Mouse (Mus musculus) liver, adult 2 months (tissue): ENCODE results near the gene Sh2d6. TPM values are rescaled to one million over a fixed set of nuclear protein-coding genes. Genes with fewer than 3 reads are reported as not detected.

Source experiments
- DNase-seq: peaks from one replicate; pipeline ENCODE4 v3.0.0-alpha.2; 2011; ENCODE audit warnings: low read depth, low spot score; ENCODE audit errors: extremely low read depth
- H3K27ac ChIP-seq: fragments of 200-500 bp; replicated peaks from 2 replicates; pipeline ENCODE4 v1.5.1; 2012; ENCODE audit warnings: low read depth, mild to moderate bottlenecking, control low read depth, inconsistent platforms, low read length; ENCODE audit not compliant: insufficient read depth
- H3K27me3 ChIP-seq: fragments of 200-500 bp; 2 replicates; pipeline ENCODE4 v1.6.1; 2012; ENCODE audit warnings: mild to moderate bottlenecking, moderate library complexity, low read length, inconsistent platforms; ENCODE audit not compliant: control insufficient read depth, insufficient read depth
- H3K36me3 ChIP-seq: fragments of 200-500 bp; 2 replicates; pipeline ENCODE4 v1.6.1; 2012; ENCODE audit warnings: low read length, inconsistent platforms; ENCODE audit not compliant: control insufficient read depth, insufficient read depth
- H3K4me1 ChIP-seq: fragments of 200-500 bp; 2 replicates; pipeline ENCODE4 v1.6.1; 2011; ENCODE audit warnings: low read length; ENCODE audit not compliant: control insufficient read depth, insufficient read depth
- H3K4me3 ChIP-seq: fragments of 200-500 bp; 2 replicates; pipeline ENCODE4 v1.5.1; 2011; ENCODE audit warnings: low read depth, mild to moderate bottlenecking, control low read depth, low read length, moderate library complexity; ENCODE audit not compliant: insufficient read depth
- H3K79me2 ChIP-seq: fragments of 200-500 bp; 2 replicates; pipeline ENCODE4 v1.6.1; 2012; ENCODE audit warnings: inconsistent platforms, mild to moderate bottlenecking, low read length, moderate library complexity; ENCODE audit not compliant: control insufficient read depth, insufficient read depth
- H3K9ac ChIP-seq: fragments of 200-500 bp; 2 replicates; pipeline ENCODE4 v1.6.1; 2012; ENCODE audit warnings: low read depth, mild to moderate bottlenecking, control low read depth, inconsistent platforms, low read length
- CTCF ChIP-seq: fragments of 200-500 bp; IDR thresholded peaks from 2 replicates; pipeline ENCODE4 v1.5.1; 2011; ENCODE audit warnings: low read depth, low read length, control low read depth
- POLR2A ChIP-seq: fragments of 200-500 bp; IDR thresholded peaks from 2 replicates; pipeline ENCODE4 v1.6.1; 2011; ENCODE audit warnings: low read length, control low read depth; ENCODE audit not compliant: insufficient read depth; ENCODE audit errors: extremely low read depth
- WGBS: fragments of 180-500 bp; shearing (Covaris S2); methylation state at CpG from one replicate; pipeline ENCODE4 v1.1.7; 2018; 5-methylcytosine and 5-hydroxymethylcytosine counted together
- polyA plus RNA-seq: library from polyadenylated mRNA; depleted of rRNA; stranded (reverse); fragments of >200 nt; gene quantifications from 2 replicates; pipeline ENCODE4 v1.2.3, GENCODE M21; 2012
- total RNA-seq: library from RNA; depleted of rRNA; stranded (reverse); fragments of >200 nt; gene quantifications from 2 replicates; pipeline ENCODE4 v1.2.3, GENCODE M21; 2014

Sh2d6 gene
- total and polyA plus RNA-seq, 2 experiments: not detected

DNA sequence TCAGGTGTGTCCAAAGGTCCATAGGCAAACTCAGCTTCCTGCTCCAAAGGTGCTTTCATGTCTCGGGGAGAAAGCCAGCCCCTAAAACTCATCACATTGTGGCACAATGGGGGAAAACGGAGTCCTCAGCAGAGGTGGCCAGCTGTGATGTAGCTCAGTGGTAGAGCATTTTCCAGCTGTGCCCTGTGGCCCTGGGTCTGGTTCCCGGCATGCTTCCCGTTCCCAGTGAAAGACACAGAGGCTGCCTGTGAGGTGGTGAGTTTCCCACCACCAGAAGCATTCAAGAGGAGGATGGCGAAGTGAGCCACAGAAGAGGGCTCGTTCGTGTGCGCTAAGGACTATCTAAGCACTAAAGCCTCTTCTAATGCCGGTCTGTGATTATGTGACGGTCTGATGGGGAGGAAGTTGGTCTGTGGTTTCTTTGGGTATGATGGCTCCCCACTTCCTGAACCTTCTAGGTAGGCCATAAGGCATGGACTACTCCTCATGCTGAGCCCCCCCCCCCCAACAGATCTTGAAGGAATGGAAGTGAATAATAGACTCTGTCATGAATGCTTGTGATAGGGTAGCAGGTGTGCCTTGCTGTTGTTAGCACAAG is 29.1 kb upstream of the Sh2d6 start:
- WGBS: 89% methylated on average over 10 of the region's 10 CpGs
- Histone ChIP-seq H3K36me3 (no peaks in the 10 kb centered on the region), H3K27me3 (no peaks in the 10 kb centered on the region), H3K4me1 (no peaks in the 10 kb centered on the region), H3K27ac (no peak overlapping the region), H3K79me2 (no peaks in the 10 kb centered on the region), H3K9ac (no peak overlapping the region), H3K4me3 (no peak overlapping the region)
- no peak for DNase-seq
- TF ChIP-seq POLR2A (no peak), CTCF (no peak)

DNA sequence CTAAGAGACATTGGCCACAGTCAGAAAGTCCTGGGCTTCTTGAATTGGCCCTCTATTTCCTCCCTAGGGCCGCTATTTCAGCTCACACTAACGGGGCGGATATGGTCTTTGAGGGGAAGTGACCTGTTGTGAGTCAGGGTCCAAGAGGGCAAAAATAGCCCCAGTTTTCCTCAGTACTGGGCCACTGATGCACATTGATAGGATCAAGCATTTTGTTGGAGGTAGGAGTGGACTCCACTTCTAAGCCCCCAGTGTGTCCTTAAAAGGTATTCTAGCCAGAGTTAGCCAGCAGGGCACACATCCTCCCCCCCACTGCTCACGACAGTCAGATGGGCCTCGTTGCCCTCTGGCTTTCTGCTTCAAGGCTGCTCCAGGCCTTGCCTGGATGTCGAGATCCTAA is 28.5 kb upstream of the Sh2d6 start:
- no peak overlapping the region for H3K27ac ChIP-seq
- TF ChIP-seq POLR2A: no peak
- no peak for TF ChIP-seq CTCF
- H3K9ac ChIP-seq: no peak overlapping the region
- no peaks in the 10 kb centered on the region for H3K4me1 ChIP-seq
- no peaks in the 10 kb centered on the region for H3K79me2 ChIP-seq
- H3K27me3 ChIP-seq: no peaks in the 10 kb centered on the region
- no peak overlapping the region for H3K4me3 ChIP-seq
- DNase-seq: no peak
- WGBS: 76% methylated on average over 6 of the region's 6 CpGs
- H3K36me3 ChIP-seq: no peaks in the 10 kb centered on the region

DNA sequence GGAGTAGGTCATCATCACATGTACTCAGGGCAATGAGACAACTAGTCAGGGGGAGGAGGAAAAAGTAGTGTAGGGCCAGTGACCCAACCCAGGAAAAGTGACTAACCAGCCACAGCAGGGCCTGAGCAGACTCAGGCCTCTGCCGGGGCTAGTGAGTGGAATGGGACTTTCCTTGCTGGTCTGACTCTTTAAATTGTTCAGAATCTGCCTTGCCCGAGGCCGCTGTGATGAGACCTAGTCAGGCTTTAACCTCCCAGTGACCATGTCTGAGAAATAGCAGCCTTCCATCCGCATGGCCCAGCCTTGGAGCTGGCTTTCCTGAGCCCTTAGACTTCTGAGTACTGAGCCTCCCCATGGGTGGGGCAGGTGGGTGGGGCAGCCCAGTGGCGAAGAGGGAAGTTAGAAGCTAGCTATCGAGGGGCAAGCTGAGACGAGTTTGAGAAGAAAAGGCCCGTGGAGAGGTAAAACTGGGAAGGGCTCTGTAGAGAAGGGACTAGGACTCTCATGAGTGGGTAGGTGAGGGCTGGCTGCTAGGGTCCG is 27.6 kb upstream of the Sh2d6 start:
- Histone ChIP-seq H3K79me2 (no peaks in the 10 kb centered on the region), H3K4me3 (no peak overlapping the region), H3K27ac (0 out of 2 replicates have a peak overlapping the region, but pooled peaks have one; percentile 19), H3K4me1 (no peaks in the 10 kb centered on the region), H3K36me3 (no peaks in the 10 kb centered on the region), H3K27me3 (no peaks in the 10 kb centered on the region), H3K9ac (no peak overlapping the region)
- TF ChIP-seq CTCF (no peak), POLR2A (no peak)
- no peak for DNase-seq
- 66% methylated on average over 9 of the region's 9 CpGs for WGBS

DNA sequence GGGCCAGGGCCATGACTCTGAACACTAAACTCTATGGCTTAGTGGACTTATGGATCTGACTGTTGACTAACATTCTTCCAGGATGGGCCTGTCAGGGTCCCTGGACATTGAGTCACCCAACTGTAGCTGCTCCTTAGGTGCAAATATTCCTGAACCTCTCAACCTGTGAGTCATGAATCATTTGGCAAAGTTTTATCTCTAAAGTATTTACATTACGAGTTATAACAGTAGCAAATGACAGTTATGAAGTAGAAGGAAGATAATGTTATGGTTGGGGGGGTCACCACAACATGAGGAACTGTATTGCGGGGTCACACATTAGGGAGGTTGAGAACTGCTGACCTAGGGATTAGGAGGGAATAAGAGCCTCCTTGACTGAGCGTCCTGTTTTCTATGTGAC is 26.4 kb upstream of the Sh2d6 start:
- Histone ChIP-seq H3K79me2 (no peaks in the 10 kb centered on the region), H3K27me3 (no peaks in the 10 kb centered on the region), H3K9ac (no peak overlapping the region), H3K4me1 (no peaks in the 10 kb centered on the region), H3K36me3 (no peaks in the 10 kb centered on the region), H3K27ac (no peak overlapping the region), H3K4me3 (no peak overlapping the region)
- TF ChIP-seq POLR2A: no peak
- no peak for TF ChIP-seq CTCF
- 87% methylated on average over 3 of the region's 3 CpGs for WGBS
- DNase-seq: no peak

DNA sequence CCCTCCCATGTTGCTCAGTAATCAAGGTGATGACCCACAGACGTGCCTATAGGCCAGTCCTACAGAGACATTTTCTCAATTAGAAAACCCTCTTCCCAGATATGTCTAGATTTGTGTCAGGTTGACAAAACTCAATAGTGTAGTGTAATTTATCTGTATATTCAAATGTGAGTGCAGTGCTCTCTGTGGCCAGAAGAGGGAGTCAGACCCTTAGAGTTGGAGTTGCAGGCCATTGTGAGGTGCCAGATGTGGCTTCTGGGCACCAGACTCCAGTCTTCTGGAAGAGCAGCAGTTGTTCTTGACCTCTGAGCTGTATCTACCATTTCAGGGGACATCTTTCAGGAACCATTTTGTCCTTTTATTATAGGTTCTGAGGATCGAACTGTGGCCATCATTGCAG is 25.6 kb upstream of the Sh2d6 start:
- no peak overlapping the region for H3K27ac ChIP-seq
- H3K4me1 ChIP-seq: no peaks in the 10 kb centered on the region
- no peak overlapping the region for H3K9ac ChIP-seq
- no peaks in the 10 kb centered on the region for H3K27me3 ChIP-seq
- H3K36me3 ChIP-seq: no peaks in the 10 kb centered on the region
- no peaks in the 10 kb centered on the region for H3K79me2 ChIP-seq
- no peak overlapping the region for H3K4me3 ChIP-seq
- 99% methylated on average over 2 of the region's 2 CpGs for WGBS
- no peak for TF ChIP-seq POLR2A
- TF ChIP-seq CTCF: peak; percentile 19; the same call in 1 of the 2 replicates
- DNase-seq: no peak

DNA sequence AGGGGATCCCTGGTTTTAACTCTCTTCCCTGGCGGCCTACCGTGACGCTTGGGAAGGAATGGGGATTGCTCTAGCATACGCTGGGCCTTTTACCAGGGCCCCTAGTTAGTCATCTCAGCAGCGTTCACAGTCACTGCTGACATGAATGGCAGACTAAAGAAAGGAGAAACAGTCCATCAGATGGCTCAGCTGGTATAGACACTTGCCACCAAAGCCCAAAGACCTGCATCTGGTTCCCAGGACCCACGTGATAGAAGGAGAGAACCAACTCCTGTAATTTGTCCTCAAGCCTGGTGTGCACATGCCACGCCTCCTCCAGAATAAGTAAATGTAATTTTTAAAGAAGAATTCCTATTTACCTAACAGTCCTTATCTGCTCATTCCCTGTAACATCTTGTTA is 23.9 kb upstream of the Sh2d6 start:
- Histone ChIP-seq H3K9ac (no peak overlapping the region), H3K27me3 (no peaks in the 10 kb centered on the region), H3K36me3 (no peaks in the 10 kb centered on the region), H3K27ac (no peak overlapping the region), H3K79me2 (no peaks in the 10 kb centered on the region), H3K4me3 (no peak overlapping the region), H3K4me1 (no peaks in the 10 kb centered on the region)
- 93% methylated on average over 7 of the region's 7 CpGs for WGBS
- TF ChIP-seq CTCF: no peak
- no peak for TF ChIP-seq POLR2A
- no peak for DNase-seq
